Mouse (Mus musculus) adrenal gland, postnatal 4 days (tissue): Measurements from ENCODE around the gene Ptafr. TPM values are rescaled to one million over a fixed set of nuclear protein-coding genes. Genes with fewer than 3 reads are reported as not detected.

Experiments
- DNase-seq, 2 experiments: peaks; one replicate each; pipeline ENCODE4 v3.0.0; 2021 to 2022; ENCODE audit warnings: low spot score in 2 of 2, mixed read lengths in 2 of 2
- total RNA-seq, 2 experiments: library from RNA; stranded (reverse); gene quantifications; 2 replicates each; pipeline ENCODE4 v1.2.3; 2021

The Ptafr gene
- total RNA-seq, 2 experiments from 2014 or later: 2.1 to 2.4 TPM

GRCm38 (mm10) chr4:132610301-132610984 is 46.6 kb downstream of the Ptafr start:
- no peak for DNase-seq

DNA sequence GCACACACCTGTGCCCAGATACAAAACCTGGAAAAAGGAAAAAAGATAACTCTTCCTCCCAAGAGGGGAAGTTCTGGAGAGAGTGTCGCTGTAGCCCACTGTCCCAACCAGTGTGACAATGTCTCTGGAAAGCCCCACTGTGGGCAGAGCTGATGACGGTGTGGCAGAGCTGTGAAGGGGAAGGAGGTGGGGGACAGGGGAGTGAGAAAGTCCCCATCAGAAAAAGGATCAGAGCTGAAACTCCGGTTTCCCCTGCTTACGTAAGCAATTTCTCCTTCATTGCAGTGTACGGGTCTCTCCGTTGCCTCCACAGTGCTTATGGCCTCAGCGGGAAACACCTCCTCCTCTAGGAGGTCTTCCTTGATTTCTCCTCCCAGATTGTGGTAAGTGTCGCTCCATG is 47.5 kb downstream of the Ptafr start:
- no peak for DNase-seq

GRCm38 (mm10) chr4:132617873-132618272 is 54.0 kb downstream of the Ptafr start:
- no peak for DNase-seq

- DNase-seq: no peak
Measured at GRCm38 (mm10) chr4:132618850-132619375, 55.0 kb downstream of the Ptafr start.

- DNase-seq: no peak
Measured at GRCm38 (mm10) chr4:132620134-132620533, 56.3 kb downstream of the Ptafr start.

DNA sequence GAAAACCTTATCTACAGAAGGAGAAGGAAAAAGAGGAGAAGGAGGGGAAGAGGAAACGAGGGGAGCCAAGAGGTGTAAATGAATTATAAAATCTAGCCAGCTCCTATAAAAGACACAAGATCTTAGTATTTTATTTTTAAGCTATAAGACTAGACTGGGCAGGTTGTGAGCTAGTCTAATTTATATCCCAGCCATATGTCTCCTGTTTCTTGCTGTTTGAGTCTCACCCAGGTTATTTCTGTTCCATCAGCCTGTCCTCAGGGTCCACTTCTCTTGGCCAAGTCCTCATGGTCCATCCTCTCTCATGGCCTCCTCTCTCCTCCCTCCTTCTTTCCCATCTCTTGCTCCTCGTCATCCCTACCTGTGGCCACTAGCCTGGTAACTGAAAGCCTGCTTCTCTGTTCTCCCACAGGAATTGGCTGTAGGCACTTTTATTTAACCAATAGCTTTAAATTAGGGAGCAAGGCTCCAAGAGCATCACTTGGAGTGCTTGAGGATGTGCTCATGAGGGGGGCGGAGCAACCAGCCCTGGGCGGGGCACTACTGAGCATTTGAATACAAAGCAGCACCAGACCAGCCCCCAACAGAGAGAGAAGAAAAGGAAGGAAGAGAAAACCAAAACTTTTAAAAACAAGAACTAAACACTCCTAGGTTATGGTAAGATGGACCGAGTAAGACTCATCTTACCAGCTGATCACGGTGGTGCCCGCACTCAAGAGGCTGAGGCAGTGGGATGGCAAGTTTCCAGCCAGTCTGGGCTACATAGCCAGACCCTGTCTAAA is 57.6 kb downstream of the Ptafr start:
- no peak for DNase-seq

DNA sequence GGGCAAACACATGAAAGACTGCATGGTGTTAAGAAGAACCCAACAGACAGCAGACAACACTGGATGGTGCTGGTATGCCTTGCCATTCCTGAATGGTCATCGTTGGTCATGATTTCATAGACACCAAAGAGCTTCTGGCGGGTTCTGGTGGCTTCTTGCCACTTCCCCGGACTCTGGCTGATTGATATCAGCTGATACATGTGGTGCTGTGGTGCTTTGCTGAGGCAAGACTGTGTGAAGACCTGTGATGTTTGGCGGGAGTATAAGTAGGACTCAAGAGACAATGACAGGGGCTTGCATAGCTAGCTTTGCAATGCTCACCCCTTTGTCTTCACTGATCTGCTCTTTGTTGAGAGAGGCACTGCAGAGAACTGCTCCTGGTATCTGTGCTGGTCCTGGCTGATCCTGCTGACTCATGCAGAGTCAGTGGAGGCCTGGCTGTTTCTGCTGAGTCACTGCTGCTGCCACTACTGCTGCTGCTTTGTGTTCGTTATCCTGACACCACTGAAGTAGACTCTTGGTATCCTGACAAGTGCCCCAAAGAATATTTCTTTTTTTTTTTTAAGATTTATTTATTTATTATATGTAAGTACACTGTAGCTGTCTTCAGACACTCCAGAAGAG is 60.3 kb downstream of the Ptafr start:
- DNase-seq: no peak

GRCm38 (mm10) chr4:132628830-132629229 is 65.0 kb downstream of the Ptafr start:
- DNase-seq: no peak

Other genes with a start within 250 kb of the Ptafr start
- gene Trnau1ap, start 234.5 kb upstream of the Ptafr start, total RNA-seq: 10 to 100 TPM; 40.3 to 45.8 TPM
- 10 to 100 TPM; 29.9 to 34.2 TPM for gene Rcc1, start 210.5 kb upstream of the Ptafr start, total RNA-seq
- 10 to 100 TPM; 48.5 to 59.9 TPM for gene Phactr4, start 141.6 kb upstream of the Ptafr start, total RNA-seq
- 10 to 100 TPM; 13.5 to 13.6 TPM for gene Med18, start 100.1 kb upstream of the Ptafr start, total RNA-seq
- 10 to 100 TPM; 12.5 to 14.3 TPM for gene Sesn2, start 53.6 kb upstream of the Ptafr start, total RNA-seq
- 100 to 1,000 TPM; 533 to 549 TPM for gene Atpif1, start 30.4 kb upstream of the Ptafr start, total RNA-seq
- 100 to 1,000 TPM; 110 to 116 TPM for gene Dnajc8, start 28.5 kb upstream of the Ptafr start, total RNA-seq
- 10 to 100 TPM; 24.3 to 27.3 TPM for gene Eya3, start 74.9 kb downstream of the Ptafr start, total RNA-seq
- gene Xkr8, start 168.5 kb downstream of the Ptafr start, total RNA-seq: 1 to 10 TPM; 5.4 to 7.3 TPM
- gene Smpdl3b, start 193.2 kb downstream of the Ptafr start, total RNA-seq: 1 to 10 TPM; 2.2 to 3.0 TPM
- gene Rpa2, start 204.3 kb downstream of the Ptafr start, total RNA-seq: 10 to 100 TPM; 31.9 to 38.5 TPM
- 1 to 10 TPM; 2.6 to 2.8 TPM for gene Themis2, start 232.3 kb downstream of the Ptafr start, total RNA-seq